In genomic region chr10:93418712-93419234, GRCm38 (mm10) we compare ENCODE assay signal across 12 mouse cellular contexts. TPM values are rescaled to one million over a fixed set of nuclear protein-coding genes. Genes with fewer than 3 reads are reported as not detected.
A peak's percentile ranks its signal among the peaks of the same experiment; 100 is the strongest.
DNase-seq lines count a peak whose midpoint lies in the region; ATAC-seq lines count a peak whose summit lies in the region.
"Had no signal": no experiment of that assay in that cellular context is flagged by ENCODE, and none has a peak within 500 bp of the region (broad histone marks: within the 10 kb centered on the region; RNA-seq: fewer than 3 reads in every experiment).

No protein-coding gene starts in this region.

- H3K9me3 ChIP-seq in heart, embryonic 11.5 days (replicated peaks; ENCODE audit: control insufficient read depth, low read length): peaks cover 6% of the 10 kb centered on the region
- no peaks in the 10 kb centered on the region for H3K9me3 ChIP-seq in limb, embryonic 15.5 days
- H3K9me3 ChIP-seq: limb, embryonic 13.5 days; stomach, embryonic 15.5 days had no signal

- WGBS in heart, embryonic 11.5 days (ENCODE audit: insufficient replicate concordance): 72% methylated on average over 13 of the region's 13 CpGs
- WGBS in limb, embryonic 15.5 days: 75% methylated on average over 13 of the region's 13 CpGs

- H3K27ac ChIP-seq in heart, embryonic 11.5 days (ENCODE audit: low read depth, low read length): no peak overlapping the region
- no peak overlapping the region for H3K27ac ChIP-seq in limb, embryonic 15.5 days
- H3K27ac ChIP-seq: hindbrain, embryonic 10.5 days; limb, embryonic 13.5 days had no signal

- no peak overlapping the region for H3K4me3 ChIP-seq in heart, embryonic 11.5 days (ENCODE audit: low read depth, low read length)
- H3K4me3 ChIP-seq in limb, embryonic 15.5 days: no peak overlapping the region
- H3K4me3 ChIP-seq: hindbrain, embryonic 10.5 days; limb, embryonic 13.5 days; stomach, embryonic 15.5 days had no signal

- no peaks in the 10 kb centered on the region for H3K4me1 ChIP-seq in heart, embryonic 11.5 days (ENCODE audit: control insufficient read depth, insufficient read depth, low read length)
- H3K4me1 ChIP-seq in limb, embryonic 15.5 days: no peaks in the 10 kb centered on the region
- H3K4me1 ChIP-seq: stomach, embryonic 15.5 days had no signal

- no peak for ATAC-seq in heart, embryonic 11.5 days (replicated peaks; ENCODE audit: insufficient number of reproducible peaks, low FRiP score, low TSS enrichment)
- 0 out of 2 replicates have a peak, but pooled peaks have one; percentile 40 for ATAC-seq in limb, embryonic 15.5 days (ENCODE audit: insufficient number of reproducible peaks, low FRiP score, low TSS enrichment, low read depth)
- ATAC-seq: forebrain, postnatal 0 days had no signal

- H3K27me3 ChIP-seq in heart, embryonic 11.5 days (ENCODE audit: control insufficient read depth, insufficient read depth, low read length): no peaks in the 10 kb centered on the region
- no peaks in the 10 kb centered on the region for H3K27me3 ChIP-seq in limb, embryonic 15.5 days
- H3K27me3 ChIP-seq: CH12.LX; limb, embryonic 13.5 days; stomach, embryonic 15.5 days had no signal

- no peak overlapping the region for H3K4me2 ChIP-seq in heart, embryonic 11.5 days
- no peak overlapping the region for H3K4me2 ChIP-seq in limb, embryonic 15.5 days
- H3K4me2 ChIP-seq: limb, embryonic 13.5 days; stomach, embryonic 15.5 days had no signal

- no peaks in the 10 kb centered on the region for H3K36me3 ChIP-seq in heart, embryonic 11.5 days (ENCODE audit: control insufficient read depth, insufficient read depth, low read length)
- no peaks in the 10 kb centered on the region for H3K36me3 ChIP-seq in limb, embryonic 15.5 days
- H3K36me3 ChIP-seq: hindbrain, embryonic 10.5 days; limb, embryonic 13.5 days; stomach, embryonic 15.5 days had no signal

- DNase-seq in heart, adult 8-10 months (ENCODE audit: low spot score): peak; percentile 60
- DNase-seq in heart, adult 9 months (ENCODE audit: low spot score in 2 of 2): peak; percentile 46 to 68
- peak; percentile 35 for DNase-seq in kidney, adult 18-20 months
- DNase-seq in thymus, postnatal 10 days (ENCODE audit: low spot score in 2 of 2): no peak
- DNase-seq in gastrocnemius, adult 8-10 months (ENCODE audit: low spot score in 2 of 2): no peak
- DNase-seq: forebrain, postnatal 0 days had no signal

- no peak overlapping the region for H3K9ac ChIP-seq in heart, embryonic 11.5 days (ENCODE audit: low read depth, low read length)
- H3K9ac ChIP-seq in limb, embryonic 15.5 days: no peak overlapping the region
- H3K9ac ChIP-seq: forebrain, postnatal 0 days; limb, embryonic 13.5 days; stomach, embryonic 15.5 days had no signal

RNA-seq across cellular contexts. Expression of gene Lta4h, which starts 34.4 kb away (rescaled TPM):
- total RNA-seq in heart, adult 8-10 months (2022): 10 to 100 TPM; 32.4 to 38.7 (median 33.0) TPM
- 274 and 286 TPM in 2 replicates for polyA plus RNA-seq in heart, embryonic 11.5 days (2014; fragmentation: Nextera tagmentation; extraction: Ambion mirVana)
- 191 and 198 TPM in 2 replicates for polyA plus RNA-seq in limb, embryonic 15.5 days (2015; fragmentation: Nextera tagmentation; extraction: Ambion mirVana)
- 10 to 100 TPM; 22.4 to 27.2 (median 26.6) TPM for total RNA-seq in gastrocnemius, adult 8-10 months (2022)

Comparison
In these comparisons a context has a peak if more than half of its experiments do, and no peak if none do; other contexts are left out.
1. DNase-seq: peak in heart, adult 8-10 months (single experiment), heart, adult 9 months (2 of 2) and kidney, adult 18-20 months (single experiment); none in thymus, postnatal 10 days (0 of 2) and gastrocnemius, adult 8-10 months (0 of 2).